Mouse (Mus musculus) forebrain, embryonic 16.5 days (tissue): ENCODE data around the gene Plpp6. TPM values are rescaled to one million over a fixed set of nuclear protein-coding genes. Genes with fewer than 3 reads are reported as not detected.
"Not testable (repeated sequence)": the region's sequence is repeated elsewhere in the genome, so short reads cannot be mapped to it uniquely, and the experiment has no call there.

ENCODE experiments used
- ATAC-seq: fragments of 200-750 bp; cut with Nextera tagmentation; 2 replicates; pipeline ENCODE4 v1.8.0; 2017; ENCODE audit warnings: mild to moderate bottlenecking, moderate library complexity
- H3K27ac ChIP-seq: fragments of 300-500 bp; sonication (generic); 2 replicates; pipeline ENCODE4 v1.5.1; 2014; ENCODE audit warnings: low read length, control low read depth
- H3K27me3 ChIP-seq: fragments of 300-500 bp; sonication (generic); replicated peaks from 2 replicates; pipeline ENCODE4 v1.6.1; 2014; ENCODE audit warnings: low read length; ENCODE audit not compliant: control insufficient read depth, insufficient read depth
- H3K36me3 ChIP-seq: fragments of 300-500 bp; sonication (generic); 2 replicates; pipeline ENCODE4 v1.6.1; 2014; ENCODE audit not compliant: control insufficient read depth, insufficient read depth
- H3K4me1 ChIP-seq: fragments of 300-500 bp; sonication (generic); replicated peaks from 2 replicates; pipeline ENCODE4 v1.6.1; 2014; ENCODE audit warnings: low read length; ENCODE audit not compliant: control insufficient read depth, insufficient read depth
- H3K4me2 ChIP-seq: fragments of 300-500 bp; sonication (generic); 2 replicates; pipeline ENCODE4 v1.6.1; 2014; ENCODE audit warnings: mild to moderate bottlenecking, low read length, control low read depth
- H3K4me3 ChIP-seq: fragments of 300-500 bp; sonication (generic); replicated peaks from 2 replicates; pipeline ENCODE4 v1.5.1; 2014; ENCODE audit warnings: mild to moderate bottlenecking, low read length, control low read depth
- H3K9ac ChIP-seq: fragments of 300-500 bp; sonication (generic); replicated peaks from 2 replicates; pipeline ENCODE4 v1.6.1; 2014; ENCODE audit warnings: low read depth, low read length, control low read depth
- H3K9me3 ChIP-seq: fragments of 300-500 bp; sonication (generic); 2 replicates; pipeline ENCODE4 v1.6.1; 2016; ENCODE audit warnings: low read length; ENCODE audit not compliant: control insufficient read depth
- WGBS: fragments of 180-500 bp; shearing (Covaris S2); extraction: QIAGEN DNeasy Blood & Tissue Kit; methylation state at CpG from one replicate; pipeline ENCODE4 v1.1.7; 2014; 5-methylcytosine and 5-hydroxymethylcytosine counted together
- polyA plus RNA-seq: library from polyadenylated mRNA; unstranded; fragments of >200 nt; fragmentation: Nextera tagmentation; extraction: Ambion mirVana; gene quantifications from 2 replicates; pipeline ENCODE4 v1.2.1, GENCODE M21; 2015

The Plpp6 gene
- polyA plus RNA-seq, 1 experiment from 2014 or later: 8.9 TPM

- H3K27ac ChIP-seq: peak overlapping the region; percentile 11; the same call in 1 of the 2 replicates
- WGBS: 36% methylated on average over 7 of the region's 7 CpGs
- H3K9me3 ChIP-seq: no peaks in the 10 kb centered on the region
- peaks cover 19% of the 10 kb centered on the region for H3K36me3 ChIP-seq
- no peaks in the 10 kb centered on the region for H3K27me3 ChIP-seq
- H3K4me1 ChIP-seq: peaks cover 25% of the 10 kb centered on the region
- ATAC-seq: peak; percentile 38
- H3K9ac ChIP-seq: no peak overlapping the region
- H3K4me2 ChIP-seq: no peak overlapping the region
- H3K4me3 ChIP-seq: no peak overlapping the region
Observed at GRCm38 (mm10) chr19:28994870-28995269, 31.1 kb downstream of the Plpp6 start.

GRCm38 (mm10) chr19:28995366-28995765 lies 31.6 kb downstream of the Plpp6 start:
- Histone ChIP-seq H3K4me1 (peaks cover 24% of the 10 kb centered on the region), H3K9me3 (no peaks in the 10 kb centered on the region), H3K4me2 (no peak overlapping the region), H3K27me3 (no peaks in the 10 kb centered on the region), H3K4me3 (no peak overlapping the region), H3K9ac (no peak overlapping the region), H3K27ac (no peak overlapping the region; the same call in 1 of the 2 replicates), H3K36me3 (peaks cover 22% of the 10 kb centered on the region)
- ATAC-seq: no peak
- 97% methylated on average over 5 of the region's 5 CpGs for WGBS

GRCm38 (mm10) chr19:28997976-28998630 lies 34.4 kb downstream of the Plpp6 start:
- no peak for ATAC-seq
- H3K36me3 ChIP-seq: peaks cover 32% of the 10 kb centered on the region

GRCm38 (mm10) chr19:29000321-29000720 lies 36.6 kb downstream of the Plpp6 start:
- 95% methylated on average over 16 of the region's 16 CpGs for WGBS
- H3K27ac ChIP-seq, H3K4me3 ChIP-seq, ATAC-seq, H3K9me3 ChIP-seq, H3K27me3 ChIP-seq, H3K9ac ChIP-seq, H3K4me1 ChIP-seq, H3K4me2 ChIP-seq: not testable (repeated sequence)
- peaks cover 32% of the 10 kb centered on the region for H3K36me3 ChIP-seq

More at GRCm38 (mm10) chr19:28997976-28998630, 34.4 kb downstream of the Plpp6 start:
- H3K27me3 ChIP-seq: no peaks in the 10 kb centered on the region
- no peak overlapping the region for H3K4me3 ChIP-seq
- no peak overlapping the region for H3K9ac ChIP-seq
- WGBS: 80% methylated on average over 4 of the region's 4 CpGs
- no peak overlapping the region for H3K4me2 ChIP-seq
- H3K4me1 ChIP-seq: peaks cover 16% of the 10 kb centered on the region
- H3K9me3 ChIP-seq: no peaks in the 10 kb centered on the region
- no peak overlapping the region for H3K27ac ChIP-seq

GRCm38 (mm10) chr19:29008069-29008706 lies 44.4 kb downstream of the Plpp6 start:
- ATAC-seq: no peak
- Histone ChIP-seq H3K27me3 (no peaks in the 10 kb centered on the region), H3K4me3 (no peak overlapping the region), H3K4me2 (no peak overlapping the region), H3K9ac (no peak overlapping the region), H3K9me3 (no peaks in the 10 kb centered on the region), H3K4me1 (no peaks in the 10 kb centered on the region), H3K27ac (no peak overlapping the region), H3K36me3 (peaks cover 14% of the 10 kb centered on the region)
- 83% methylated on average over 3 of the region's 3 CpGs for WGBS

- peaks cover 17% of the 10 kb centered on the region for H3K36me3 ChIP-seq
- ATAC-seq: no peak
- no peak overlapping the region for H3K9ac ChIP-seq
- H3K4me2 ChIP-seq: no peak overlapping the region
- H3K4me3 ChIP-seq: no peak overlapping the region
- no peaks in the 10 kb centered on the region for H3K4me1 ChIP-seq
- WGBS: 94% methylated on average over 11 of the region's 11 CpGs
- H3K27me3 ChIP-seq: no peaks in the 10 kb centered on the region
- H3K9me3 ChIP-seq: no peaks in the 10 kb centered on the region
- no peak overlapping the region for H3K27ac ChIP-seq
Observed at GRCm38 (mm10) chr19:29009046-29009445, 45.3 kb downstream of the Plpp6 start.

- WGBS: 85% methylated on average over 12 of the region's 12 CpGs
- peaks cover 25% of the 10 kb centered on the region for H3K36me3 ChIP-seq
- no peak overlapping the region for H3K27ac ChIP-seq
- H3K4me1 ChIP-seq: no peaks in the 10 kb centered on the region
- H3K9ac ChIP-seq: no peak overlapping the region
- ATAC-seq: no peak
- no peak overlapping the region for H3K4me2 ChIP-seq
- H3K27me3 ChIP-seq: no peaks in the 10 kb centered on the region
- no peak overlapping the region for H3K4me3 ChIP-seq
- H3K9me3 ChIP-seq: no peaks in the 10 kb centered on the region
Observed at GRCm38 (mm10) chr19:29011355-29011990, 47.7 kb downstream of the Plpp6 start.

GRCm38 (mm10) chr19:29014466-29015055 lies 50.8 kb downstream of the Plpp6 start:
- Histone ChIP-seq H3K4me1 (no peaks in the 10 kb centered on the region), H3K36me3 (peaks cover 25% of the 10 kb centered on the region), H3K27ac (no peak overlapping the region), H3K9me3 (no peaks in the 10 kb centered on the region), H3K27me3 (no peaks in the 10 kb centered on the region), H3K4me3 (no peak overlapping the region), H3K4me2 (no peak overlapping the region), H3K9ac (no peak overlapping the region)
- ATAC-seq: no peak
- WGBS: 94% methylated on average over 5 of the region's 5 CpGs
